Mouse (Mus musculus): ENCODE results near the gene Pde4d. TPM values are rescaled to one million over a fixed set of nuclear protein-coding genes. Genes with fewer than 3 reads are reported as not detected.

Gene Pde4d
- polyA plus RNA-seq, 1 experiment: not detected

GRCm38 (mm10) chr13:109720127-109720713, 1270.5 kb downstream of the Pde4d start:
- Histone ChIP-seq H3K4me1 (ENCODE audit: control insufficient read depth, insufficient read depth, low read length) (no peaks in the 10 kb centered on the region), H3K27ac (ENCODE audit: insufficient read depth, low read depth, low read length) (no peak overlapping the region), H3K4me3 (ENCODE audit: insufficient read depth, low read depth, low read length) (no peak overlapping the region)
- no peak for TF ChIP-seq POLR2A (IDR thresholded peaks at IDR 0.05; ENCODE audit: insufficient read depth, low read depth, low read length)
- 60% methylated on average over 2 of the region's 2 CpGs for WGBS

GRCm38 (mm10) chr13:109722237-109723119, 1272.7 kb downstream of the Pde4d start:
- H3K27ac ChIP-seq (ENCODE audit: insufficient read depth, low read depth, low read length): no peak overlapping the region
- TF ChIP-seq POLR2A (IDR thresholded peaks at IDR 0.05; ENCODE audit: insufficient read depth, low read depth, low read length) (no peak), CTCF (IDR thresholded peaks at IDR 0.05; ENCODE audit: insufficient read depth, low read depth, low read length) (no peak)
- H3K4me1 ChIP-seq (ENCODE audit: control insufficient read depth, insufficient read depth, low read length): no peaks in the 10 kb centered on the region
- 85% methylated on average over 6 of the region's 6 CpGs for WGBS
- no peak overlapping the region for H3K4me3 ChIP-seq (ENCODE audit: insufficient read depth, low read depth, low read length)

- TF ChIP-seq POLR2A (IDR thresholded peaks at IDR 0.05; ENCODE audit: insufficient read depth, low read depth, low read length) (no peak), CTCF (IDR thresholded peaks at IDR 0.05; ENCODE audit: insufficient read depth, low read depth, low read length) (no peak)
- H3K27ac ChIP-seq (ENCODE audit: insufficient read depth, low read depth, low read length): no peak overlapping the region
- 82% methylated on average over 5 of the region's 5 CpGs for WGBS
- no peak overlapping the region for H3K4me3 ChIP-seq (ENCODE audit: insufficient read depth, low read depth, low read length)
- no peaks in the 10 kb centered on the region for H3K4me1 ChIP-seq (ENCODE audit: control insufficient read depth, insufficient read depth, low read length)
Observed at GRCm38 (mm10) chr13:109727346-109727745, 1277.6 kb downstream of the Pde4d start.

GRCm38 (mm10) chr13:109729612-109730011, 1279.9 kb downstream of the Pde4d start:
- 82% methylated on average over 4 of the region's 4 CpGs for WGBS
- Histone ChIP-seq H3K4me3 (ENCODE audit: insufficient read depth, low read depth, low read length) (no peak overlapping the region), H3K4me1 (ENCODE audit: control insufficient read depth, insufficient read depth, low read length) (no peaks in the 10 kb centered on the region), H3K27ac (ENCODE audit: insufficient read depth, low read depth, low read length) (no peak overlapping the region)
- no peak for TF ChIP-seq CTCF (IDR thresholded peaks at IDR 0.05; ENCODE audit: insufficient read depth, low read depth, low read length)
- no peak for TF ChIP-seq POLR2A (IDR thresholded peaks at IDR 0.05; ENCODE audit: insufficient read depth, low read depth, low read length)

- no peaks in the 10 kb centered on the region for H3K4me1 ChIP-seq (ENCODE audit: control insufficient read depth, insufficient read depth, low read length)
- no peak overlapping the region for H3K4me3 ChIP-seq (ENCODE audit: insufficient read depth, low read depth, low read length)
- no peak overlapping the region for H3K27ac ChIP-seq (ENCODE audit: insufficient read depth, low read depth, low read length)
- no peak for TF ChIP-seq POLR2A (IDR thresholded peaks at IDR 0.05; ENCODE audit: insufficient read depth, low read depth, low read length)
- no peak for TF ChIP-seq CTCF (IDR thresholded peaks at IDR 0.05; ENCODE audit: insufficient read depth, low read depth, low read length)
- WGBS: 86% methylated on average over 5 of the region's 5 CpGs
Observed at GRCm38 (mm10) chr13:109732655-109733376, 1283.1 kb downstream of the Pde4d start.

- TF ChIP-seq POLR2A (IDR thresholded peaks at IDR 0.05; ENCODE audit: insufficient read depth, low read depth, low read length) (no peak), CTCF (IDR thresholded peaks at IDR 0.05; ENCODE audit: insufficient read depth, low read depth, low read length) (no peak)
- Histone ChIP-seq H3K4me3 (ENCODE audit: insufficient read depth, low read depth, low read length) (no peak overlapping the region), H3K4me1 (ENCODE audit: control insufficient read depth, insufficient read depth, low read length) (no peaks in the 10 kb centered on the region), H3K27ac (ENCODE audit: insufficient read depth, low read depth, low read length) (no peak overlapping the region)
- WGBS: 20% methylated on average over 8 of the region's 8 CpGs
Observed at GRCm38 (mm10) chr13:109736290-109737078, 1286.7 kb downstream of the Pde4d start.

GRCm38 (mm10) chr13:109746492-109746891, 1296.7 kb downstream of the Pde4d start:
- Histone ChIP-seq H3K4me3 (ENCODE audit: insufficient read depth, low read depth, low read length) (no peak overlapping the region), H3K27ac (ENCODE audit: insufficient read depth, low read depth, low read length) (no peak overlapping the region), H3K4me1 (ENCODE audit: control insufficient read depth, insufficient read depth, low read length) (peaks cover 2% of the 10 kb centered on the region; the same call in 1 of the 2 replicates)
- TF ChIP-seq POLR2A (IDR thresholded peaks at IDR 0.05; ENCODE audit: insufficient read depth, low read depth, low read length) (no peak), CTCF (IDR thresholded peaks at IDR 0.05; ENCODE audit: insufficient read depth, low read depth, low read length) (no peak)

- 47% methylated on average over 8 of the region's 8 CpGs for WGBS
- no peak overlapping the region for H3K27ac ChIP-seq (ENCODE audit: insufficient read depth, low read depth, low read length)
- H3K4me1 ChIP-seq (ENCODE audit: control insufficient read depth, insufficient read depth, low read length): peaks cover 2% of the 10 kb centered on the region; the same call in 1 of the 2 replicates
- H3K4me3 ChIP-seq (ENCODE audit: insufficient read depth, low read depth, low read length): no peak overlapping the region
- TF ChIP-seq CTCF (IDR thresholded peaks at IDR 0.05; ENCODE audit: insufficient read depth, low read depth, low read length) (no peak), POLR2A (IDR thresholded peaks at IDR 0.05; ENCODE audit: insufficient read depth, low read depth, low read length) (no peak)
Observed at GRCm38 (mm10) chr13:109752236-109752863, 1302.6 kb downstream of the Pde4d start.
